Mouse (Mus musculus) embryonic stem cell, embryonic (primary cell): Measurements from ENCODE around the gene Ugt1a8.

ENCODE experiments used
- CTCF ChIA-PET, 4 experiments: fragments of 300-600 bp in 2 of 4; fragments of 350-600 bp in 2 of 4; sonication (Branson Sonifier 250); formaldehyde crosslinking; loops; one replicate each; lab custom pipeline; 2022; ENCODE audit warnings: inconsistent platforms in 2 of 4; lab: Charles Lee
- POLR2A ChIA-PET, 4 experiments: fragments of 300-600 bp in 2 of 4; fragments of 350-600 bp in 2 of 4; sonication (Branson Sonifier 250); formaldehyde crosslinking; loops; one replicate each; lab custom pipeline; 2022; ENCODE audit warnings: antibody characterized with exemption in 4 of 4, inconsistent platforms in 1 of 4; lab: Charles Lee

Ugt1a8 gene

DNA sequence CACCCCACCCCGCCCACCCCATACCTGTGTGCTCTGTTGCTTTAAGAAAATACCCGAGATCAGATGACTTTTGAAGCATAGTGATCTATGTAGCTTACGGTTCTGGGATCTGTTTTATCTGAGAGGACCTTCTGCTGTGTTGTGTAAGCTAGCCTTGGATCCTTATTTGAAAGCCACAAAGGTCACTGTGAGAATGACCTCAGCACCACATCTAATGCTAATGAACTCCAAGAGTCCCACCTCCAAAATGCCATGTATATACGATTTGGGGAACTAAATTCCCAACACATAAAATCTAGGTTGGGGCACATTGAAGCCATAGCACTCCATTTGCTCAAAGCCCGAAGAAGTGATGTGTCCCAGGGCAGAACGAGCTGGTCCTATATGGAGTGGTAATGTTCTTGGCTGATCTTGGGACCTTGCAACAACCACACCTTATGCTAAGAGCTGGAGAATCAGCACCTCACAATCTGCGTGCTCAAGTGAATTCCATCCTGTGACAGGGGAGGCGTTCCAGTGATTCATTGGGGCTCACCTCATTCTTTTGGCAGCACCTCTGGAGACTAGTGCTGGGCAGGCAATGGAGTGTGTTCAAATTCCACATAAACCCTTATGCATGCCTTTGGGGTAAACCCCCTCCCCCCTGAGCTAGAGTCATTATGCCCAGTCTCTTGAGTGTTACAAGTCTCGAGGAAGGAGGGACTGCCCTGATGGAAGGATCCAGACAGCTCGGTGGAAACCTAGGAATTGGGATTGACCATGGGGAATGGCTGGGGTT is 169.5 kb downstream of the Ugt1a8 start:
- ChIA-PET CTCF (interaction anchor here (0.6 to 3.1 kb wide), 11 partner anchors 8 to 619 kb away, joined by 3 to 17 read pairs (median 5); partner anchors contain the start of genes Hjurp (in 3 of the 4) and Trpm8 (in 3 of the 4)), POLR2A (interaction anchor here (0.5 to 15.1 kb wide), 22 partner anchors 8 to 323 kb away, joined by 3 to 203 read pairs (median 4); partner anchors contain the start of genes Hjurp (in 2 of the 4) and Trpm8 (in 2 of the 4))

DNA sequence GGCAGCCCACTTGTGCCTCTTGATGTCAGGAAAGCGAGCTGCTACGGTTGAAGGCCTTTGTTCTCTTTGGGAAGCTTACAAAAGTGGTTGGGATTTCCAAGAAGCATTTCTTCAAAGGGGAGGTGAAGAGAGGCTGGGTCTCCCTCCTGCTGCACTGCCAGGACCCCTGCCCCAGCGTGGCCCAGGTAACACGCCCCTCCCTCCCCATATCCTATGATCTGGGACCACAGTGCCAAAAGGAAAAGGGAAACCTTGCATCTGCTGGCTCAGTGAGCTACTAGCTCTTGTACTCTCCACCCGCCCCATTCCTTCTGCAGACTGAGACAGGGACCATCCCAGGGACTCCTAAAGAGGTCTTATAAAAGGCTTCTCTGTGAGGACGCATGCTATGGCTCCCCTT is 170.1 kb downstream of the Ugt1a8 start:
- POLR2A ChIA-PET = interaction anchor here (0.5 to 15.1 kb wide), 18 partner anchors 8 to 54 kb away, joined by 3 to 203 read pairs (median 4); partner anchors contain the start of genes Hjurp (in 2 of the 4) and Trpm8 (in 2 of the 4)

DNA sequence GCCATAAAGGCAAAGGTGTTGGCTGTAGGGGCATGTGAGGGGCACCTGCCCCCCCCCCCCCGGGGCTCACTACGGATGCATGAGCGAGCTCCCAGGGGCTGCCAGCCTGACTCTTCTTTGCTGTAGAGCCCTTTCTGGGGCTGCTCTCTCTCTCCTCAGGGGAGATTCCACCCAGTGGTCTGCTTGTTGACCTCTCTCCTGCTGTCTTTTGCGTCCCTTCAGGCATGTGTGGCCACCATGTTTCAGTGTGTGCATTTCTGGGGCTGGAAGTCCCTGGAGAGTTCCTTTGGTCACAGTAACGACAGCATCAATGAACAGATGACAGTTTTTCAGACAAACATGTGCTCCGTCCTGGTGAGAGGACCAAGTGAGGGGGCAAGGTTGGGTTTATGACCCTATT is 170.7 kb downstream of the Ugt1a8 start:
- ChIA-PET POLR2A (interaction anchor here in 3 of 4 experiments (0.5 to 15.1 kb wide), 11 partner anchors 7 to 63 kb away, joined by 3 to 203 read pairs (median 4); partner anchors contain the start of genes Hjurp (in 2 of the 3) and Trpm8 (in 2 of the 3)), CTCF (interaction anchor here in 3 of 4 experiments (0.6 to 3.1 kb wide), 8 partner anchors 19 to 208 kb away, joined by 3 to 17 read pairs (median 8); partner anchors contain the start of genes Hjurp (in 2 of the 3) and Trpm8 (in 2 of the 3))

More for the DNA sequence above, 170.1 kb downstream of the Ugt1a8 start:
- CTCF ChIA-PET = interaction anchor here (0.6 to 3.1 kb wide), 10 partner anchors 20 to 620 kb away, joined by 3 to 17 read pairs (median 8); partner anchors contain the start of genes Hjurp (in 3 of the 4) and Trpm8 (in 3 of the 4)

DNA sequence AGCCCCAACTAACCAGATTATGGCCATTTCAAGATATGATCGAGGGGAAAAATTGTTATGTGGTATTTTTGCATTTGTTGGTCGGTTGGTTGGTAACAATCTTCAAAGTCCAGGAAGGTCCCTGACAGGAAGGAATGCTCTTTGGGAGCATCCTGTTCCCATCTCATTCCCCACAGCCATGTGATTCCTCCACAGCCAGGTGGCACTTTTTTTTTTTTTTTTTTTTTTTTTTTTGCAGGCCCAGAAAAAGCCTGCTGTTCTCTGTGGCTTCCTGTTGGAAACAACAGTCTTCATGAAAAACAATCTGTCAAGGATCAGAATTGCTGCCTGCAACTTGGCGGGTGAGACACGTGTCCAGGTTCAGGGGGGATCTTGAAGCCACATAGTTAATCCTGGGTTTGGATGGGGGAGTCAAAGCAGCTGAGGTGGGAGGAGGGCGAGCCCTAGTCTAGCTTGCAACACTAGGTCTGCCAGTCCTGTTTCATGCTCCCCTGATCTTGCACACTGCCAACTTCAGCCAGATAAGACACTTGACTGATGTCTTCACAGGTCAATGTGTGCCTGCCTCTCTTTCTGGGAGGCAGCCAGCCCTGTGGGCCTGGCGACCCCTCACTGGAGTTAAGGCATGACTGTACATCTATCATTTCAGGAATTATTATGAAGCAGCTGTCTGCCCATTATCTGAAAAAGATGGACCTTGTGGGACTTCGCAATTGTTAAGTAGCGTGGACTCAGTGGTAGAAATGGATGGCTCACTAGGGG is 171.4 kb downstream of the Ugt1a8 start:
- ChIA-PET POLR2A (interaction anchor here in 3 of 4 experiments (0.6 to 15.1 kb wide), 10 partner anchors 10 to 1028 kb away, joined by 3 to 203 read pairs (median 4); partner anchors contain the start of genes Hjurp (in 2 of the 3) and Trpm8 (in 2 of the 3)), CTCF (interaction anchor here in 2 of 4 experiments (0.7 to 1.9 kb wide), 4 partner anchors 9 to 31 kb away, joined by 3 to 21 read pairs (median 5); no protein-coding TSS in a partner anchor)

DNA sequence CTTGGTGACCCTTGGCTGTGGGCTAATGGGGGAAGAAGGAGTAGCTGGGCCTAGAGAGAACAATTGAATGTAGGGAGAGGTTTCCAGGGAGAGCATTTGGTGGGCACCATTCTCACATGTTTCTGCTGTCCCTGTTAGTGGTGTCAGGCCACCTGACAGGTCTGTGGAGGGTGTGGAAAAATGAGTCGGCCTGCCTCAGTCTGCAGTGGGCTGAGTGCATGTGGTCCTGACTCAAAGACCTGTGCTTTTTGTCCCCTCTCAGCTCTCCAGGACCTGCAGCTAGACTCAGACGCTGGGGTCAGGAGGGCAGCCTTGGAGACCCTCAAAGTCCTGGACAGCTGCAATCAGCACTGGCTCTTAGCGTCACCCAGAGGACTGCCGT is 172.0 kb downstream of the Ugt1a8 start:
- ChIA-PET CTCF (interaction anchor here in 2 of 4 experiments (0.7 to 1.9 kb wide), 4 partner anchors 9 to 30 kb away, joined by 3 to 21 read pairs (median 5); no protein-coding TSS in a partner anchor), POLR2A (interaction anchor here in 2 of 4 experiments (0.6 to 15.1 kb wide), 7 partner anchors 11 to 1028 kb away, joined by 3 to 203 read pairs (median 4); partner anchors contain the start of genes Hjurp (in 2 of the 2) and Trpm8 (in 2 of the 2))

DNA sequence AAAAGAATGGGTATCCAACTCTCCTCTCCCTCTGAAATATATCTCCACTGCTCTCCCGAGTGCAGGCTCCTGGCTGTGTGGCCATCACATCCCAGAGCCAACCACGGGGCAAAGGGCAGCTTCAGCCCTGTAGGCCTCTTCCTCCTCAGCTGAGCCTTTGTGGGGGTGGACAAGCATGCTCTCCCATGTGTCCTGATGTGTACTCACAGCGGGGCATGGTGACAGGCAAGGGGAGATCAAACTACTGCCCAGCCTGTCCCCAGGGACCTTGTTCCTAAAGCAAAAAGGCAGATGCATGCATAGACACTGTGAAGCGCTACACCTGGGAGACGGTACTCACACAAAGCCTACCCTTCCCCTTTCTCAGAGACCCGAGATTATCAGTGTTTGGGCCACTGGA is 172.5 kb downstream of the Ugt1a8 start:
- ChIA-PET CTCF (interaction anchor here in 1 of 4 experiments (1.9 kb wide), 1 partner anchor 30 kb away, joined by 7 read pairs; no protein-coding TSS in a partner anchor), POLR2A (interaction anchor here in 2 of 4 experiments (1.0 to 15.1 kb wide), 5 partner anchors 11 to 40 kb away, joined by 3 to 203 read pairs (median 4); partner anchors contain the start of genes Hjurp (in 2 of the 2) and Trpm8 (in 2 of the 2))

DNA sequence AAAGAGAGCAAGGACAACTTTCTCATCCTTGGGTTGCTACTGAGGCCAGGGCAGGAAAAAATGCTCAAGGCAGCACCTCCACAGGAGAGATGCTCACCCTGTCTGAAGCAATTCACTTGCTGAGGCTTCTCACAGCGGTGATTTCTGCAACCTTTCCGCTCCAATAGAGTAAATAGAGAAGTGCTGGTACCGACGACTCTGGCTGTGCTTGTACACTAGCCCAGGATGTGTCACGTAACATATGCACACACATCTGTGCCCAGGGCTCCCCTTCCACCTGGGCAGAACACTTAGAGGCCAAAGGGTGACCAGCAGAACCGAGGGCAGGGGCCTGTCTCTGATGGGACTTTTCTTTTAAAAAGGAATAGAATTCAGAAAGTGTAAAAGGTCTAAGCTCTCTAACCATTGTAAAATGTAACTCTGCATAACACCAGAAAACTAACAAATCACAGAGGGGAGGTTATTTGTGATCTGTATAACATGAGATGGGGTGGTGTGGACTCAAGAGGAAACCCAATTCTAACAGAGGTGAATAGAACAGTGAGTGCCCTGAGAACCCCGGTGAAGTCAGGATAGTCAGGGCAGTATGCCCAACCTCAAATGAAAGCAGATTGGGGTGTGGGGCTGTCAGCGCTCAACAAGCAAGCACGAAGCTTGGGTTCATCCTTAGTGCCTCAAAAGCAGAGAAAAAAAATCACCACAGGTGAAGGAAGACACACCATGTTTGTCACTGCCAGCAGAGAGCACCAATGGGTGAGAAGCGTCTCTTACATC is 173.2 kb downstream of the Ugt1a8 start:
- ChIA-PET CTCF (interaction anchor here in 2 of 4 experiments (1.1 to 1.6 kb wide), 2 partner anchors 17 to 29 kb away, joined by 5 to 6 read pairs; partner anchors contain the start of genes Hjurp (in 1 of the 2) and Trpm8 (in 1 of the 2)), POLR2A (interaction anchor here in 2 of 4 experiments (0.7 to 15.1 kb wide), 5 partner anchors 7 to 26 kb away, joined by 3 to 203 read pairs (median 119); partner anchors contain the start of genes Hjurp (in 2 of the 2) and Trpm8 (in 2 of the 2))

DNA sequence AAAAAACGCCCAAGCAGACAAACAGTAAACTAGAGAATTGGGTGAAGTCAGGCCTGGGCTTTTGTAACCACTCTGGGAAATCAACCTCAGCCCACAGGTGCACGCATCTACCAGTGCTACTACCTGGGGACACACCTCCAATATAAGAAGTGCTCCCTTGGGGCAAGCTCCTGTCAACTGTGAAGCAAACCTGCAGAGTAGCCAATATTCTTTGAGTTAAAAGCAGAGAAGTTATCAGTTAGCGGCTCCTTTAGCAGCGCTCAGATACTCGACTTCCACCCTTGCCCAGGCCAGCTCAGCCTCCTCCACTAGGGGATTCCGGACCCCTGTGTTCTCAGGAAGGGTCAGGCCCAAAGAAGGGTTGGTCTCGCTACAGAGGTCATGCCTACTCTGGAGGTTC is 174.1 kb downstream of the Ugt1a8 start:
- ChIA-PET POLR2A (interaction anchor here in 3 of 4 experiments (0.7 to 15.1 kb wide), 7 partner anchors 8 to 313 kb away, joined by 3 to 203 read pairs (median 4); partner anchors contain the start of genes Hjurp (in 2 of the 3) and Trpm8 (in 2 of the 3)), CTCF (interaction anchor here in 2 of 4 experiments (0.9 to 5.4 kb wide), 5 partner anchors 13 to 28 kb away, joined by 3 to 29 read pairs (median 5); partner anchors contain the start of genes Hjurp (in 2 of the 2) and Trpm8 (in 2 of the 2))

DNA sequence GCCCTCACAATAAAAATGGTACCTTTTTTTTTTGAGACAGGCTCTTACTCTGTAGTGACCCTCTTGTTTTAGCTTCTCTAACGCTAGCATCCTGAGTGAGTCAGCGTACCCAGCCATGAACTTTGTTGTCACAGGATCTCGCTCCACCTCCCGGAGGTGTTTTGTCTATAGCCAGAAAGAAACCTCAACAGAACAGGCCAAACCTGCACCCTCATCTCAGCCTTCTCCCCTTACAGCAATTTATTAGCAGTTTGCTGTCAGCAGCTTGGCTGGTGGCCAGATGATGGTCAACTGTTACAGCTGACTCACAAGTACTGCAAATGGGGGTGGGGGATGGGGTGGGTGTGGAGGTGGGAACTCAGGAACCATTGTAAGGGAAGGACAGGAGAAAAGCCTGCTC is 174.6 kb downstream of the Ugt1a8 start:
- ChIA-PET POLR2A (interaction anchor here (0.6 to 15.1 kb wide), 9 partner anchors 9 to 314 kb away, joined by 3 to 203 read pairs (median 4); partner anchors contain the start of genes Hjurp (in 3 of the 4) and Trpm8 (in 3 of the 4)), CTCF (interaction anchor here in 2 of 4 experiments (0.9 to 5.4 kb wide), 5 partner anchors 13 to 28 kb away, joined by 3 to 29 read pairs (median 5); partner anchors contain the start of genes Hjurp (in 2 of the 2) and Trpm8 (in 2 of the 2))

DNA sequence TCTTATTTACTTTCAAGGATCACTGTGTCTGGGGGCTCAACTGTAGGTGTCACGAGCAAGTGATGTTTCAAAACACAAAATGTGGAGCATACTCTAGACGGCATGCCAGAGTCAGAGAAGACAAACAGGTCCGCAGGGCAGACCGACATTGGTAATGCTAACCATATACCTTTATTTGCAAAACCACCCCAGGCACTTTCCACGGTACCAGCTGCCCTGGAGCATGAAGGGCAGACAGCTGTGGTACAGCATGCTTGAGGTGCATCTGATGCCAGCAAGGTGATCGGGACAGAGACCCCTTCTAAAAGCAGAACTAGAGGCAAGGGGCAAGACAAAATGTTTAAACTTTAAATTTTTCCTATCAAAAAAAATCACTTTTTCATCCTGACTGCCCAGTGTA is 175.3 kb downstream of the Ugt1a8 start:
- ChIA-PET POLR2A (interaction anchor here in 3 of 4 experiments (1.1 to 15.1 kb wide), 8 partner anchors 9 to 39 kb away, joined by 3 to 203 read pairs (median 6); partner anchors contain the start of genes Hjurp (in 3 of the 3) and Trpm8 (in 3 of the 3)), CTCF (interaction anchor here in 2 of 4 experiments (0.5 to 5.4 kb wide), 3 partner anchors 22 to 27 kb away, joined by 5 to 29 read pairs (median 6); no protein-coding TSS in a partner anchor)

DNA sequence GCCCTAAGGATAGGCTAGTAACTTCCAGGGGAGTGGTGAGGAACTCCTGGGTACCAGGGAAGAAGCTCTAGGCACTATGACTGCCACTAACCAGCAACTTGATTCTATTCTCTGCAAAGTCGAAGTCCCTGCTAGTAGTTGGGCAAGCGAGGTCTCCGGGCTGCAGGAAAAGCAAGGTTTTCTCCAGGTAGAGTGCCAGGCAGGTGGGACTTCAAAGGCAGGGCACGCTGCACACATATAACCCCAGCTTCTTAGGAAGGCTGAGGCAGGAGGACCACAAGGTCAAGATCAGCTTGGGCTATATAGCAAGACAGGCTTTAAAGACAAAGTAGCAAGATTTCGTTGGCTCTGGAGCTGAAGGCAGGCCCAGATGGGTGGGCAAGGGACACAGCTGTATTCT is 176.2 kb downstream of the Ugt1a8 start:
- POLR2A ChIA-PET = interaction anchor here in 3 of 4 experiments (1.1 to 15.1 kb wide), 7 partner anchors 11 to 38 kb away, joined by 3 to 203 read pairs (median 8); partner anchors contain the start of genes Hjurp (in 3 of the 3) and Trpm8 (in 3 of the 3)

DNA sequence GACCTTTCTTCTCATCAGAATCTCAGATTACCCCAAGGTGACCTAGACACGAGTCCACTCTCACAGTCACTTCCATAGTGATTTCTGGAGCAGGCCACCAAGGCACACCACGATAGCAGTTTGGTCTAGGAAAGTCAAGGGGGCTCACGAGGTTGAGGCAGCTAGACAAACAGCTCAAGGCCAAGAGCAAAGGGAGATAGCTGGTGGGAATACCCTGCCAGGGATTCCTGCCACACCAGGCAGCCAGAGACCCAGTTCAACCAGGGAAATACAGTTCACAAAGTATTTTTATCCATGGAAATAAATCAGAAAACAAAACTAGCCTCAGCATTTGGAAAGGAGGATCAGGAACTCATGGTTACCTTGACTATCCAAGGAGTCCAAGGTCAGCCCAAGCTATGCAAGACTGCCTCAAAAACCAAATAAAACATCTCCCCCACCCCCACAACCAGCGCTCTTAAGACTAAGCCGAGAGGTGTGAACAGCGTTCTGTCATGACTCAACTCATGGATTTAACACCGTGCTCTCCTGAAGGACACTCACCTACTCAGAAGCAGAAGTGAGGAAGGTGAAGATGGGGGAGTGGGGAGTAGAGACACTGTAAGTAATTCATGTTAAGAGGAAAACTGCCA is 176.7 kb downstream of the Ugt1a8 start:
- ChIA-PET CTCF (interaction anchor here in 2 of 4 experiments (1.4 to 5.4 kb wide), 2 partner anchors 21 kb away, joined by 4 to 29 read pairs; no protein-coding TSS in a partner anchor), POLR2A (interaction anchor here in 3 of 4 experiments (1.1 to 15.1 kb wide), 8 partner anchors 8 to 38 kb away, joined by 3 to 203 read pairs (median 6); partner anchors contain the start of genes Hjurp (in 3 of the 3) and Trpm8 (in 3 of the 3))

More for the DNA sequence above, 176.2 kb downstream of the Ugt1a8 start:
- CTCF ChIA-PET = interaction anchor here in 2 of 4 experiments (1.4 to 5.4 kb wide), 2 partner anchors 21 kb away, joined by 4 to 29 read pairs; no protein-coding TSS in a partner anchor

DNA sequence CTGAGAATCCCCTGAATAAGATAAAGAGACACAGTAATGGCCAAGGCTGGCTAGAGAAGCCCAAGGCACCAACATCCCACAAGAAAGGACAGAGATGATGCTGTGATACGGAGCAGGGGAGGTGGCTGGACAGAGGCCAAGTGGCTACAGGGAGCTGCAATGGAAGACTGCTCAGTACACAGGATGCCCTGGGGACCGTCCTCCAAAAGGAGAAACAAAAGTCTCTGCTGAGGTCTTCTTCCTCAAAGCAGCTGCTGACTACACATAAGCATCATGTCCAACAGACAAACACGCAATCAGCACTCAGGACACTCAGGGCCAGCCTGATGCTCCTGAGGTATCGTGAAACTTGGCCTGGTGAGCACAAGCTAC is 177.2 kb downstream of the Ugt1a8 start:
- CTCF ChIA-PET = interaction anchor here in 3 of 4 experiments (0.8 to 5.4 kb wide), 8 partner anchors 8 to 25 kb away, joined by 3 to 29 read pairs (median 6); partner anchors contain the start of genes Hjurp (in 1 of the 3) and Trpm8 (in 1 of the 3)
- POLR2A ChIA-PET = interaction anchor here (0.7 to 15.1 kb wide), 13 partner anchors 8 to 45 kb away, joined by 3 to 203 read pairs (median 4); partner anchors contain the start of genes Hjurp (in 2 of the 4) and Trpm8 (in 2 of the 4)

DNA sequence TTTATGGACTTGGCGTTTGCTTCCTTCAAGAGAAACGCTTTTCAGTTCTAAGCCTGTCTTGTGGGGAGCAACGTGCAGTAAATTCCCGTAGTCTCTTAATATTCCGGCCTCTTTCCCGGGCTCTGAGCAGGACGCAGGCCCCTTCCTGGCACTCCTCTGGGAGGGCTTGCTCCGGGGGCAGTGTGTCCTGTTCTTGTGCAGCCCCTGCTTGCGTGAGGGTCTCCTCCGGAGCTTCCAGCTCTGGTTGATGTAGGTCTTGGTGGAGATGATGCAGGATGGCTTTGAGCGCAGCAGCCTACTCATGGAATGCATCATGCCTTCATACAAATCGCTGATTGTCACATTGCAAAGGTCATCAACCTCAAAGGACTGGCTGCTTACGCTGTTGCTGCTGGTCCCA is 178.5 kb downstream of the Ugt1a8 start:
- ChIA-PET POLR2A (interaction anchor here (0.6 to 15.1 kb wide), 14 partner anchors 8 to 342 kb away, joined by 3 to 203 read pairs (median 4); partner anchors contain the start of genes Hjurp (in 3 of the 4) and Trpm8 (in 3 of the 4)), CTCF (interaction anchor here in 3 of 4 experiments (1.0 to 5.4 kb wide), 11 partner anchors 10 to 36 kb away, joined by 3 to 29 read pairs (median 5); partner anchors contain the start of genes Trpm8 (in 2 of the 3) and Hjurp (in 1 of the 3))
